Mouse (Mus musculus): ENCODE results near the gene Zfp638. TPM values are rescaled to one million over a fixed set of nuclear protein-coding genes. Genes with fewer than 3 reads are reported as not detected.

Gene Zfp638
- total and polyA plus RNA-seq, 2 experiments from 2014 or later, result 31.9 to 40.4 TPM

DNA sequence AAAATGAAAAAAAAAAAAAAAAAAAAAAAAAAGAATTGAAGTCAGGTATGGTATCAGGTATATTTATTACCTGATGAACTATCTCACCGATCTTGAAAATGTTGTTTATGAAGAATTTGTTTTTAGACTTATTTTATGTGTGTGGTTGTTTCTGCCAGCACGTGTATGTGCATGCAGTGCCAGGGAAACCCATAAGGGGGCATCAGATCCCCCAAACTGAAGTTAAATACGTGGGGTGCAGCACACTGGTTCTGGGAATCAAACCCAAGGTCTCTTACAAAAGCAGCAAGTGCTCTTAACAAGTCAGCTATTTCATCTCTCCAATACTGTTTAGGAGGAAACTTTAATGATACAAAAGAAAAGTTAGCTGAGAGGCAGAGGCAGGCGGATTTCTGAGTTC lies 137.4 kb downstream of the Zfp638 start:
- Histone ChIP-seq H3K4me2 (ENCODE audit: low read depth, low read length) (no peak overlapping the region), H3K27me3 (ENCODE audit: control insufficient read depth, insufficient read depth, low read length) (no peaks in the 10 kb centered on the region), H3K36me3 (replicated peaks; ENCODE audit: control insufficient read depth, insufficient read depth, low read length) (peaks cover 3% of the 10 kb centered on the region; the same call in 1 of the 2 replicates), H3K9me3 (replicated peaks; ENCODE audit: control insufficient read depth, low read length) (no peaks in the 10 kb centered on the region), H3K9ac (replicated peaks; ENCODE audit: low read depth, low read length) (no peak overlapping the region), H3K4me1 (ENCODE audit: control insufficient read depth, insufficient read depth) (peaks cover 10% of the 10 kb centered on the region), H3K27ac (ENCODE audit: low read depth) (no peak overlapping the region), H3K4me3 (ENCODE audit: low read depth, low read length) (no peak overlapping the region)
- 88% methylated on average over 4 of the region's 4 CpGs for WGBS
- DNase-seq (ENCODE audit: low spot score), result no peak
- no peak; the same call in 1 of the 2 replicates for TF ChIP-seq CTCF (IDR thresholded peaks at IDR 0.05; ENCODE audit: low read depth)
- TF ChIP-seq EP300 (IDR thresholded peaks at IDR 0.05; ENCODE audit: low read depth), result no peak
- ATAC-seq (ENCODE audit: insufficient read depth, low read depth), result no peak

GRCm38 (mm10) chr6:84008363-84009171 lies 141.7 kb downstream of the Zfp638 start, which contains the start of gene Dysf:
Gene Dysf, plus strand, starts transcription at chr6:84008590.
- no peaks in the 10 kb centered on the region for H3K36me3 ChIP-seq (replicated peaks; ENCODE audit: control insufficient read depth, insufficient read depth, low read length)
- no peaks in the 10 kb centered on the region for H3K27me3 ChIP-seq (ENCODE audit: control insufficient read depth, insufficient read depth, low read length)
- H3K4me2 ChIP-seq (ENCODE audit: low read depth, low read length), result peak within 1 kb of the TSS; percentile 82
- peak within 1 kb of the TSS; percentile 93 for H3K27ac ChIP-seq (ENCODE audit: low read depth)
- H3K9me3 ChIP-seq (replicated peaks; ENCODE audit: control insufficient read depth, low read length), result no peaks in the 10 kb centered on the region
- peaks cover 34% of the 10 kb centered on the region; the same call in 1 of the 2 replicates for H3K4me1 ChIP-seq (ENCODE audit: control insufficient read depth, insufficient read depth)
- peak; percentile 46 for DNase-seq (ENCODE audit: low spot score)
- WGBS, result 1% methylated on average over 41 of the region's 41 CpGs
- TF ChIP-seq EP300 (IDR thresholded peaks at IDR 0.05; ENCODE audit: low read depth), result no peak
- no peak; the same call in 1 of the 2 replicates for TF ChIP-seq CTCF (IDR thresholded peaks at IDR 0.05; ENCODE audit: low read depth)
- peak within 1 kb of the TSS; percentile 54 for H3K9ac ChIP-seq (replicated peaks; ENCODE audit: low read depth, low read length)
- ATAC-seq (ENCODE audit: insufficient read depth, low read depth), result peak; percentile 43
- H3K4me3 ChIP-seq (ENCODE audit: low read depth, low read length), result peak within 1 kb of the TSS; percentile 54

- H3K27ac ChIP-seq (ENCODE audit: low read depth), result peak overlapping the region; percentile 93
- H3K9ac ChIP-seq (replicated peaks; ENCODE audit: low read depth, low read length), result peak overlapping the region; percentile 54
- H3K4me2 ChIP-seq (ENCODE audit: low read depth, low read length), result peak overlapping the region; percentile 82
- TF ChIP-seq CTCF (IDR thresholded peaks at IDR 0.05; ENCODE audit: low read depth) (no peak), EP300 (IDR thresholded peaks at IDR 0.05; ENCODE audit: low read depth) (no peak)
- WGBS, result 8% methylated on average over 8 of the region's 8 CpGs
- H3K9me3 ChIP-seq (replicated peaks; ENCODE audit: control insufficient read depth, low read length), result no peaks in the 10 kb centered on the region
- H3K4me3 ChIP-seq (ENCODE audit: low read depth, low read length), result peak overlapping the region; percentile 54
- DNase-seq (ENCODE audit: low spot score) (peak; percentile 86), ATAC-seq (ENCODE audit: insufficient read depth, low read depth) (peak; percentile 75)
- no peaks in the 10 kb centered on the region for H3K27me3 ChIP-seq (ENCODE audit: control insufficient read depth, insufficient read depth, low read length)
- H3K4me1 ChIP-seq (ENCODE audit: control insufficient read depth, insufficient read depth), result peaks cover 35% of the 10 kb centered on the region; the same call in 1 of the 2 replicates
- no peaks in the 10 kb centered on the region for H3K36me3 ChIP-seq (replicated peaks; ENCODE audit: control insufficient read depth, insufficient read depth, low read length)
These were observed 142.4 kb downstream of the Zfp638 start for GRCm38 (mm10) chr6:84009172-84009872.

- Histone ChIP-seq H3K4me1 (ENCODE audit: control insufficient read depth, insufficient read depth) (peaks cover 35% of the 10 kb centered on the region; the same call in 1 of the 2 replicates), H3K9me3 (replicated peaks; ENCODE audit: control insufficient read depth, low read length) (no peaks in the 10 kb centered on the region), H3K4me2 (ENCODE audit: low read depth, low read length) (peak overlapping the region; percentile 82), H3K27me3 (ENCODE audit: control insufficient read depth, insufficient read depth, low read length) (no peaks in the 10 kb centered on the region), H3K27ac (ENCODE audit: low read depth) (peak overlapping the region; percentile 93), H3K36me3 (replicated peaks; ENCODE audit: control insufficient read depth, insufficient read depth, low read length) (no peaks in the 10 kb centered on the region), H3K4me3 (ENCODE audit: low read depth, low read length) (peak overlapping the region; percentile 54), H3K9ac (replicated peaks; ENCODE audit: low read depth, low read length) (peak overlapping the region; percentile 54; the same call in 1 of the 2 replicates)
- ATAC-seq (ENCODE audit: insufficient read depth, low read depth) (no peak), DNase-seq (ENCODE audit: low spot score) (no peak)
- WGBS, result 22% methylated on average over 4 of the region's 4 CpGs
- no peak for TF ChIP-seq EP300 (IDR thresholded peaks at IDR 0.05; ENCODE audit: low read depth)
- TF ChIP-seq CTCF (IDR thresholded peaks at IDR 0.05; ENCODE audit: low read depth), result no peak
These were observed 143.0 kb downstream of the Zfp638 start for GRCm38 (mm10) chr6:84009915-84010302.

- peak overlapping the region; percentile 54; the same call in 1 of the 2 replicates for H3K9ac ChIP-seq (replicated peaks; ENCODE audit: low read depth, low read length)
- H3K4me3 ChIP-seq (ENCODE audit: low read depth, low read length), result peak overlapping the region; percentile 54
These were observed 143.7 kb downstream of the Zfp638 start for GRCm38 (mm10) chr6:84010303-84011225.

More at GRCm38 (mm10) chr6:84010303-84011225, 143.7 kb downstream of the Zfp638 start:
- H3K36me3 ChIP-seq (replicated peaks; ENCODE audit: control insufficient read depth, insufficient read depth, low read length), result no peaks in the 10 kb centered on the region
- H3K4me2 ChIP-seq (ENCODE audit: low read depth, low read length), result peak overlapping the region; percentile 82
- peak; percentile 76 for ATAC-seq (ENCODE audit: insufficient read depth, low read depth)
- peak overlapping the region; percentile 93 for H3K27ac ChIP-seq (ENCODE audit: low read depth)
- peaks cover 41% of the 10 kb centered on the region; the same call in 1 of the 2 replicates for H3K4me1 ChIP-seq (ENCODE audit: control insufficient read depth, insufficient read depth)
- DNase-seq (ENCODE audit: low spot score), result peak; percentile 83
- 30% methylated on average over 8 of the region's 8 CpGs for WGBS
- no peak for TF ChIP-seq CTCF (IDR thresholded peaks at IDR 0.05; ENCODE audit: low read depth)
- peak; percentile 56; the same call in 1 of the 2 replicates for TF ChIP-seq EP300 (IDR thresholded peaks at IDR 0.05; ENCODE audit: low read depth)
- no peaks in the 10 kb centered on the region for H3K27me3 ChIP-seq (ENCODE audit: control insufficient read depth, insufficient read depth, low read length)
- H3K9me3 ChIP-seq (replicated peaks; ENCODE audit: control insufficient read depth, low read length), result no peaks in the 10 kb centered on the region
